Mouse (Mus musculus): ENCODE data around the gene Il3ra. TPM values are rescaled to one million over a fixed set of nuclear protein-coding genes. Genes with fewer than 3 reads are reported as not detected.

Il3ra gene
- polyA plus RNA-seq, 1 experiment, result 15.9 TPM

- peak; percentile 23 for DNase-seq (ENCODE audit: low read depth)
- no peak for TF ChIP-seq POLR2A (IDR thresholded peaks at IDR 0.05; ENCODE audit: borderline replicate concordance, extremely low read depth, insufficient read depth, insufficient read length, poor library complexity, severe bottlenecking)
- TF ChIP-seq CTCF (IDR thresholded peaks at IDR 0.05; ENCODE audit: borderline replicate concordance, extremely low read depth, insufficient read depth, insufficient read length), result no peak
Observed at GRCm38 (mm10) chr14:14395535-14395934, 49.5 kb downstream of the Il3ra start.

- TF ChIP-seq CTCF (IDR thresholded peaks at IDR 0.05; ENCODE audit: borderline replicate concordance, extremely low read depth, insufficient read depth, insufficient read length) (no peak), POLR2A (IDR thresholded peaks at IDR 0.05; ENCODE audit: borderline replicate concordance, extremely low read depth, insufficient read depth, insufficient read length, poor library complexity, severe bottlenecking) (no peak)
- no peak for DNase-seq (ENCODE audit: low read depth)
Observed at GRCm38 (mm10) chr14:14400998-14401397, 54.9 kb downstream of the Il3ra start, which contains the start of gene Olfr721-ps1. Olfr721-ps1 (plus strand) TSS chr14:14401298.

Other genes starting within 250 kb of the Il3ra start
- gene Psmd6, start 225.3 kb upstream of the Il3ra start, polyA plus RNA-seq (2012; rRNA removed), result 107 and 112 TPM in 2 replicates
- gene Olfr720, start 159.4 kb upstream of the Il3ra start, polyA plus RNA-seq (2012; rRNA removed), result not detected in 2 replicates
- gene Olfr31, start 23.4 kb upstream of the Il3ra start, polyA plus RNA-seq (2012; rRNA removed), result not detected in 2 replicates
- not detected in 2 replicates for gene Olfr721-ps1, start 55.0 kb downstream of the Il3ra start, polyA plus RNA-seq (2012; rRNA removed)